Mouse (Mus musculus): Measurements from ENCODE around the gene Eif2b4. TPM values are rescaled to one million over a fixed set of nuclear protein-coding genes. Genes with fewer than 3 reads are reported as not detected.

Eif2b4 gene
- 68.2 and 81.7 TPM in 2 replicates for polyA plus RNA-seq (2014; fragmentation: Nextera tagmentation; extraction: Ambion mirVana)

DNA sequence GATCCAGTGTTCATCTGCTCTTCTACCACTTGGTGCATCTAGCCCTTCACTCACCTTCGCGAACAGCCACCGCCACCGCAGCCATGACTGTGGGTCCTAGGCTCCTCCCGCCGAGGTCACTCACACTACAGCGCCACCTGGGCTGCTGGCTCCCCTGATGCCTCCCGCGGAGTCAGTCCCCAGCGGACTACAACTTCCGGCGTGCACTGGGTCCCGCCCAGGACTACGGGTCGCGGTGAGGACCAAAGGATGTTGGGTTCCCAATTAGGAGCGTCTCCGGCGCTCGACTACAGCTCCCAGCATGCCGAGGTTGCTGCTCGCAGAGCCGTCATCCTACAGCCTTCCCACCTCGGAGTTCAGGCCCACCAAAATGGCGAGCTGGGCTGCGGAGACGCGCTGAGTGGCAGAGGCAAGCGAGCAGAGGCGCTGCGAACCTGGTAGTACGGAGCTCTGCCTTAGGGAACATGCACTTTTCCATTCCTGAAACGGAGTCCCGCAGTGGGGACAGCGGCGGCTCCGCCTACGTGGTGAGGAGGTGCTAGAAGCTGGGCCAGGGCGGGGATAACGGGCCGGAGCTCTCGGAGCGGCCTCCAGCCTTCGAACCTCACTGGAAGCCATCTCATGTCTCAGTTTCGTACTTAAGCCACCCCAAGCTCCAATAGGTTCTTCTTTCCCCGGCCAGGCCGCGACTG is at the start of gene Eif2b4, which contains the start of gene Snx17:
Eif2b4 (minus strand) TSS at position 492 of the 692 bp plus-strand sequence.
Snx17 (plus strand) TSS at position 289 of the 692 bp plus-strand sequence.
- Histone ChIP-seq H3K9me3 (replicated peaks; ENCODE audit: control insufficient read depth, low read length) (no peaks in the 10 kb centered on the region), H3K4me3 (ENCODE audit: low read depth, low read length) (peak within 1 kb of the TSS; percentile 75), H3K4me1 (ENCODE audit: control insufficient read depth, insufficient read depth, low read length) (0 out of 2 replicates have a peak, but pooled peaks cover 2% of the 10 kb centered on the region), H3K4me2 (ENCODE audit: low read depth, low read length) (peak within 1 kb of the TSS; percentile 70), H3K27ac (replicated peaks; ENCODE audit: low read depth, low read length) (peak within 1 kb of the TSS; percentile 31), H3K36me3 (replicated peaks; ENCODE audit: control insufficient read depth, insufficient read depth, low read depth, low read length) (peaks cover 18% of the 10 kb centered on the region), H3K9ac (replicated peaks; ENCODE audit: low read length) (peak within 1 kb of the TSS; percentile 86), H3K27me3 (ENCODE audit: control insufficient read depth, insufficient read depth, low read length) (no peaks in the 10 kb centered on the region)
- peak; percentile 99 for DNase-seq (ENCODE audit: low spot score)
- ATAC-seq (replicated peaks; ENCODE audit: insufficient number of reproducible peaks, low FRiP score, low TSS enrichment, low read depth), result peak; percentile 96
- under 1% methylated on average over 48 of the region's 48 CpGs for WGBS

- WGBS, result 26% methylated on average over 10 of the region's 10 CpGs
- H3K9ac ChIP-seq (replicated peaks; ENCODE audit: low read length), result peak overlapping the region; percentile 94; the same call in 1 of the 2 replicates
- H3K4me1 ChIP-seq (ENCODE audit: control insufficient read depth, insufficient read depth, low read length), result no peaks in the 10 kb centered on the region
- H3K27me3 ChIP-seq (ENCODE audit: control insufficient read depth, insufficient read depth, low read length), result no peaks in the 10 kb centered on the region
- H3K27ac ChIP-seq (replicated peaks; ENCODE audit: low read depth, low read length), result no peak overlapping the region
- DNase-seq (ENCODE audit: low spot score) (peak; percentile 6), ATAC-seq (replicated peaks; ENCODE audit: insufficient number of reproducible peaks, low FRiP score, low TSS enrichment, low read depth) (no peak)
- H3K4me3 ChIP-seq (ENCODE audit: low read depth, low read length), result peak overlapping the region; percentile 93
- peak overlapping the region; percentile 71 for H3K4me2 ChIP-seq (ENCODE audit: low read depth, low read length)
- H3K9me3 ChIP-seq (replicated peaks; ENCODE audit: control insufficient read depth, low read length), result no peaks in the 10 kb centered on the region
- H3K36me3 ChIP-seq (replicated peaks; ENCODE audit: control insufficient read depth, insufficient read depth, low read depth, low read length), result peaks cover 6% of the 10 kb centered on the region
These were observed 49.0 kb upstream of the Eif2b4 start for GRCm38 (mm10) chr5:31242191-31242590.

- Histone ChIP-seq H3K4me3 (ENCODE audit: low read depth, low read length) (peak overlapping the region; percentile 93), H3K36me3 (replicated peaks; ENCODE audit: control insufficient read depth, insufficient read depth, low read depth, low read length) (peaks cover 6% of the 10 kb centered on the region), H3K9me3 (replicated peaks; ENCODE audit: control insufficient read depth, low read length) (no peaks in the 10 kb centered on the region), H3K4me2 (ENCODE audit: low read depth, low read length) (peak overlapping the region; percentile 71), H3K4me1 (ENCODE audit: control insufficient read depth, insufficient read depth, low read length) (no peaks in the 10 kb centered on the region), H3K9ac (replicated peaks; ENCODE audit: low read length) (peak overlapping the region; percentile 94), H3K27me3 (ENCODE audit: control insufficient read depth, insufficient read depth, low read length) (no peaks in the 10 kb centered on the region), H3K27ac (replicated peaks; ENCODE audit: low read depth, low read length) (peak overlapping the region; percentile 96; the same call in 1 of the 2 replicates)
- 1% methylated on average over 13 of the region's 13 CpGs for WGBS
- DNase-seq (ENCODE audit: low spot score) (no peak), ATAC-seq (replicated peaks; ENCODE audit: insufficient number of reproducible peaks, low FRiP score, low TSS enrichment, low read depth) (no peak)
These were observed 48.3 kb upstream of the Eif2b4 start for GRCm38 (mm10) chr5:31241522-31242034.

GRCm38 (mm10) chr5:31240637-31241521 is 47.6 kb upstream of the Eif2b4 start, which contains the start of the genes Nrbp1 and Gm9970:
TSS of gene Nrbp1 (plus strand) at chr5:31240864.
TSS of gene Gm9970 (minus strand) at chr5:31241232.
- H3K4me1 ChIP-seq (ENCODE audit: control insufficient read depth, insufficient read depth, low read length), result no peaks in the 10 kb centered on the region
- H3K36me3 ChIP-seq (replicated peaks; ENCODE audit: control insufficient read depth, insufficient read depth, low read depth, low read length), result peaks cover 2% of the 10 kb centered on the region; the same call in 1 of the 2 replicates
- H3K27me3 ChIP-seq (ENCODE audit: control insufficient read depth, insufficient read depth, low read length), result no peaks in the 10 kb centered on the region
- peak within 1 kb of the TSS; percentile 71 for H3K4me2 ChIP-seq (ENCODE audit: low read depth, low read length)
- H3K9ac ChIP-seq (replicated peaks; ENCODE audit: low read length), result peak within 1 kb of the TSS; percentile 94
- peak within 1 kb of the TSS; percentile 93 for H3K4me3 ChIP-seq (ENCODE audit: low read depth, low read length)
- ATAC-seq (replicated peaks; ENCODE audit: insufficient number of reproducible peaks, low FRiP score, low TSS enrichment, low read depth) (peak; percentile 97), DNase-seq (ENCODE audit: low spot score) (peak; percentile 97)
- H3K9me3 ChIP-seq (replicated peaks; ENCODE audit: control insufficient read depth, low read length), result no peaks in the 10 kb centered on the region
- WGBS, result under 1% methylated on average over 64 of the region's 103 CpGs
- H3K27ac ChIP-seq (replicated peaks; ENCODE audit: low read depth, low read length), result peak within 1 kb of the TSS; percentile 96

DNA sequence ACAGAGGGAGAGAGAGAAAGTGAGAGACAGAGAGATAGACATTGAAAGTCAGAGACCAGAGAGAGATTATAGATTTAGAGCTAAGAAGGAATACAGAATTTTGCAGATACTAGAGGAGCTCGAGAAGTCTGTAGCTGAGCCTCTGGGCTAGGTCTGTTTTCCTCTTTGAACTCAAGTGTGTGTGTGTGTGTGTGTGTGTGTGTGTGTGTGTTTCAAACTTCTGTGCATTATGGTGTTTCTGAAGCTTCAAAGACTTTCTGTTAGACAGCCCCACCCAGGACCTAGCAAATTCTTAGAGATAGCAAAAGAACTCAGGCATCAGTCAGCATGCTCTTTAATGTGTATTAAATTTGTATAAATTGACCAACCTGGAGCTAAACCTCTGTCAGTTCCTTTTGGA is 33.4 kb upstream of the Eif2b4 start:
- WGBS, result 65% methylated on average over 1 of the region's 1 CpGs
- Histone ChIP-seq H3K9me3 (replicated peaks; ENCODE audit: control insufficient read depth, low read length) (no peaks in the 10 kb centered on the region), H3K27me3 (ENCODE audit: control insufficient read depth, insufficient read depth, low read length) (no peaks in the 10 kb centered on the region), H3K36me3 (replicated peaks; ENCODE audit: control insufficient read depth, insufficient read depth, low read depth, low read length) (no peaks in the 10 kb centered on the region), H3K9ac (replicated peaks; ENCODE audit: low read length) (no peak overlapping the region), H3K27ac (replicated peaks; ENCODE audit: low read depth, low read length) (no peak overlapping the region), H3K4me2 (ENCODE audit: low read depth, low read length) (no peak overlapping the region), H3K4me3 (ENCODE audit: low read depth, low read length) (no peak overlapping the region), H3K4me1 (ENCODE audit: control insufficient read depth, insufficient read depth, low read length) (no peaks in the 10 kb centered on the region)
- DNase-seq (ENCODE audit: low spot score) (no peak), ATAC-seq (replicated peaks; ENCODE audit: insufficient number of reproducible peaks, low FRiP score, low TSS enrichment, low read depth) (no peak)

GRCm38 (mm10) chr5:31222696-31223095 is 29.5 kb upstream of the Eif2b4 start:
- H3K27me3 ChIP-seq (ENCODE audit: control insufficient read depth, insufficient read depth, low read length), result no peaks in the 10 kb centered on the region
- H3K9me3 ChIP-seq (replicated peaks; ENCODE audit: control insufficient read depth, low read length), result no peaks in the 10 kb centered on the region
- 91% methylated on average over 9 of the region's 9 CpGs for WGBS
- H3K4me2 ChIP-seq (ENCODE audit: low read depth, low read length), result no peak overlapping the region
- no peak overlapping the region for H3K4me3 ChIP-seq (ENCODE audit: low read depth, low read length)
- no peak overlapping the region for H3K9ac ChIP-seq (replicated peaks; ENCODE audit: low read length)
- H3K4me1 ChIP-seq (ENCODE audit: control insufficient read depth, insufficient read depth, low read length), result no peaks in the 10 kb centered on the region
- no peak for DNase-seq (ENCODE audit: low spot score)
- no peaks in the 10 kb centered on the region for H3K36me3 ChIP-seq (replicated peaks; ENCODE audit: control insufficient read depth, insufficient read depth, low read depth, low read length)
- H3K27ac ChIP-seq (replicated peaks; ENCODE audit: low read depth, low read length), result no peak overlapping the region
- ATAC-seq (replicated peaks; ENCODE audit: insufficient number of reproducible peaks, low FRiP score, low TSS enrichment, low read depth), result no peak

GRCm38 (mm10) chr5:31221304-31221945 is 28.2 kb upstream of the Eif2b4 start:
- Histone ChIP-seq H3K4me1 (ENCODE audit: control insufficient read depth, insufficient read depth, low read length) (no peaks in the 10 kb centered on the region), H3K4me3 (ENCODE audit: low read depth, low read length) (peak overlapping the region; percentile 81), H3K4me2 (ENCODE audit: low read depth, low read length) (peak overlapping the region; percentile 68), H3K9me3 (replicated peaks; ENCODE audit: control insufficient read depth, low read length) (no peaks in the 10 kb centered on the region), H3K27me3 (ENCODE audit: control insufficient read depth, insufficient read depth, low read length) (no peaks in the 10 kb centered on the region), H3K27ac (replicated peaks; ENCODE audit: low read depth, low read length) (peak overlapping the region; percentile 91), H3K9ac (replicated peaks; ENCODE audit: low read length) (peak overlapping the region; percentile 90), H3K36me3 (replicated peaks; ENCODE audit: control insufficient read depth, insufficient read depth, low read depth, low read length) (no peaks in the 10 kb centered on the region)
- ATAC-seq (replicated peaks; ENCODE audit: insufficient number of reproducible peaks, low FRiP score, low TSS enrichment, low read depth) (no peak), DNase-seq (ENCODE audit: low spot score) (peak; percentile 77)
- WGBS, result 10% methylated on average over 11 of the region's 11 CpGs
